Comparison of ENCODE assay signal across 8 mouse cellular contexts in genomic region chr13:55622156-55622648, GRCm38 (mm10). TPM values are rescaled to one million over a fixed set of nuclear protein-coding genes. Genes with fewer than 3 reads are reported as not detected.
DNase-seq lines count a peak whose midpoint lies in the region; ATAC-seq and TF ChIP-seq lines count a peak whose summit lies in the region.
"Not testable (repeated sequence)": the region's sequence is repeated elsewhere in the genome, so short reads cannot be mapped to it uniquely, and the experiment has no call there.

No protein-coding gene starts in this region.

- intact Hi-C loops in gastrocnemius, adult 2 months (cut with DNase I): loop anchor here (2.0 kb wide), 1 partner anchor 19 kb away; no protein-coding TSS in a partner anchor

- WGBS in embryonic facial prominence, embryonic 12.5 days: 24% methylated on average over 20 of the region's 20 CpGs
- 24% methylated on average over 20 of the region's 20 CpGs for WGBS in hindbrain, embryonic 14.5 days
- WGBS in kidney, postnatal 0 days: 24% methylated on average over 20 of the region's 20 CpGs
- WGBS in liver, embryonic 14.5 days (ENCODE audit: insufficient replicate concordance): 12% methylated on average over 20 of the region's 20 CpGs
- 24% methylated on average over 20 of the region's 20 CpGs for WGBS in midbrain, embryonic 13.5 days
- WGBS in stomach, embryonic 14.5 days: 22% methylated on average over 19 of the region's 20 CpGs

- peaks cover 18% of the 10 kb centered on the region for H3K36me3 ChIP-seq in E14TG2a.4 (ENCODE audit: insufficient read depth, low read length)
- peaks cover 16% of the 10 kb centered on the region for H3K36me3 ChIP-seq in embryonic facial prominence, embryonic 12.5 days
- peaks cover 17% of the 10 kb centered on the region for H3K36me3 ChIP-seq in hindbrain, embryonic 14.5 days (replicated peaks; ENCODE audit: control insufficient read depth, insufficient read depth)
- H3K36me3 ChIP-seq in kidney, postnatal 0 days (ENCODE audit: insufficient read depth, low read length); liver, embryonic 14.5 days (replicated peaks; ENCODE audit: control insufficient read depth, insufficient read depth, low read depth); stomach, embryonic 14.5 days (ENCODE audit: control insufficient read depth, insufficient read depth, low read length): not testable (repeated sequence)
- peaks cover 17% of the 10 kb centered on the region for H3K36me3 ChIP-seq in midbrain, embryonic 13.5 days

- peak overlapping the region; percentile 87 for H3K9ac ChIP-seq in embryonic facial prominence, embryonic 12.5 days
- peak overlapping the region; percentile 84 for H3K9ac ChIP-seq in hindbrain, embryonic 14.5 days
- H3K9ac ChIP-seq in kidney, postnatal 0 days (ENCODE audit: low read depth, low read length): peak overlapping the region; percentile 77
- peak overlapping the region; percentile 83 for H3K9ac ChIP-seq in liver, embryonic 14.5 days (replicated peaks)
- peak overlapping the region; percentile 83 for H3K9ac ChIP-seq in midbrain, embryonic 13.5 days (replicated peaks)
- H3K9ac ChIP-seq in stomach, embryonic 14.5 days (replicated peaks; ENCODE audit: low read depth, low read length): peak overlapping the region; percentile 79

- ATAC-seq in embryonic facial prominence, embryonic 12.5 days (ENCODE audit: insufficient number of reproducible peaks, insufficient read depth, low FRiP score, low TSS enrichment); kidney, postnatal 0 days (replicated peaks; ENCODE audit: low FRiP score, low read depth); midbrain, embryonic 13.5 days; stomach, embryonic 14.5 days (ENCODE audit: insufficient number of reproducible peaks, insufficient read depth, low FRiP score, low read depth): not testable (repeated sequence)
- ATAC-seq in hindbrain, embryonic 14.5 days (ENCODE audit: low FRiP score): peak; percentile 49
- peak; percentile 28; the same call in 1 of the 2 replicates for ATAC-seq in liver, embryonic 14.5 days (ENCODE audit: insufficient read depth)

- H3K4me1 ChIP-seq in E14TG2a.4 (replicated peaks; ENCODE audit: low read depth, low read length): peaks cover 24% of the 10 kb centered on the region
- H3K4me1 ChIP-seq in embryonic facial prominence, embryonic 12.5 days: peaks cover 14% of the 10 kb centered on the region
- H3K4me1 ChIP-seq in hindbrain, embryonic 14.5 days (replicated peaks; ENCODE audit: control insufficient read depth, insufficient read depth, low read length): peaks cover 22% of the 10 kb centered on the region
- H3K4me1 ChIP-seq in kidney, postnatal 0 days (replicated peaks; ENCODE audit: insufficient read depth, low read length): not testable (repeated sequence)
- H3K4me1 ChIP-seq in liver, embryonic 14.5 days (replicated peaks; ENCODE audit: control insufficient read depth in 2 of 2, insufficient read depth in 2 of 2, low read length in 1 of 2): peaks cover 11 to 14% of the 10 kb centered on the region in 2 experiments
- peaks cover 32% of the 10 kb centered on the region for H3K4me1 ChIP-seq in midbrain, embryonic 13.5 days (replicated peaks)
- H3K4me1 ChIP-seq in stomach, embryonic 14.5 days (ENCODE audit: control insufficient read depth, insufficient read depth, low read length): peaks cover 16% of the 10 kb centered on the region

- not testable (repeated sequence) for DNase-seq in gastrocnemius, adult 2 months; hindbrain, embryonic 14.5 days (ENCODE audit: low spot score); kidney, postnatal 0 days (ENCODE audit: low spot score); liver, embryonic 14.5 days (ENCODE audit: low read depth in 3 of 3, low spot score in 3 of 3)

- not testable (repeated sequence) for H3K27me3 ChIP-seq in E14TG2a.4 (ENCODE audit: insufficient read depth, low read length); embryonic facial prominence, embryonic 12.5 days; hindbrain, embryonic 14.5 days (ENCODE audit: control insufficient read depth, insufficient read depth, low read length); kidney, postnatal 0 days (ENCODE audit: insufficient read depth, low read length); liver, embryonic 14.5 days (ENCODE audit: control insufficient read depth, insufficient read depth, low read length); midbrain, embryonic 13.5 days; stomach, embryonic 14.5 days (ENCODE audit: control insufficient read depth, insufficient read depth, low read length)

- H3K9me3 ChIP-seq in E14TG2a.4 (ENCODE audit: low read length); embryonic facial prominence, embryonic 12.5 days; hindbrain, embryonic 14.5 days (ENCODE audit: control insufficient read depth, low read length); kidney, postnatal 0 days (replicated peaks; ENCODE audit: low read length); liver, embryonic 14.5 days (ENCODE audit: control insufficient read depth, low read length); midbrain, embryonic 13.5 days; stomach, embryonic 14.5 days (ENCODE audit: control insufficient read depth, low read depth, low read length): not testable (repeated sequence)

- TF ChIP-seq EP300 in liver, embryonic 14.5 days (IDR thresholded peaks at IDR 0.05; ENCODE audit: low read depth): not testable (repeated sequence)

- peak overlapping the region; percentile 84 for H3K4me2 ChIP-seq in embryonic facial prominence, embryonic 12.5 days (replicated peaks)
- peak overlapping the region; percentile 85 for H3K4me2 ChIP-seq in hindbrain, embryonic 14.5 days (replicated peaks)
- peak overlapping the region; percentile 87 for H3K4me2 ChIP-seq in kidney, postnatal 0 days (ENCODE audit: low read length)
- H3K4me2 ChIP-seq in liver, embryonic 14.5 days (ENCODE audit: low read depth): peak overlapping the region; percentile 83
- peak overlapping the region; percentile 66 for H3K4me2 ChIP-seq in midbrain, embryonic 13.5 days (replicated peaks)
- H3K4me2 ChIP-seq in stomach, embryonic 14.5 days (replicated peaks; ENCODE audit: low read depth, low read length): peak overlapping the region; percentile 86

- peak overlapping the region; percentile 89 for H3K27ac ChIP-seq in embryonic facial prominence, embryonic 12.5 days
- peak overlapping the region; percentile 98 for H3K27ac ChIP-seq in gastrocnemius, adult 2 months
- peak overlapping the region; percentile 97 for H3K27ac ChIP-seq in hindbrain, embryonic 14.5 days
- H3K27ac ChIP-seq in kidney, postnatal 0 days: peak overlapping the region; percentile 86
- not testable (repeated sequence) for H3K27ac ChIP-seq in liver, embryonic 14.5 days
- H3K27ac ChIP-seq in midbrain, embryonic 13.5 days: peak overlapping the region; percentile 94
- H3K27ac ChIP-seq in stomach, embryonic 14.5 days (ENCODE audit: low read length): peak overlapping the region; percentile 85; the same call in 1 of the 2 replicates

- TF ChIP-seq CTCF in E14TG2a.4 (conservative IDR thresholded peaks at IDR 0.05; ENCODE audit: low read length); gastrocnemius, adult 2 months (IDR thresholded peaks at IDR 0.05); kidney, postnatal 0 days (IDR thresholded peaks at IDR 0.05; ENCODE audit: low read depth); liver, embryonic 14.5 days (IDR thresholded peaks at IDR 0.05; ENCODE audit: low read depth): not testable (repeated sequence)

- peak overlapping the region; percentile 90 for H3K4me3 ChIP-seq in E14TG2a.4 (replicated peaks; ENCODE audit: low read length)
- H3K4me3 ChIP-seq in embryonic facial prominence, embryonic 12.5 days: peak overlapping the region; percentile 84
- peak overlapping the region; percentile 99 for H3K4me3 ChIP-seq in gastrocnemius, adult 2 months
- peak overlapping the region; percentile 84 for H3K4me3 ChIP-seq in hindbrain, embryonic 14.5 days (replicated peaks; ENCODE audit: low read length)
- peak overlapping the region; percentile 85 for H3K4me3 ChIP-seq in kidney, postnatal 0 days (replicated peaks; ENCODE audit: low read depth, low read length)
- peak overlapping the region; percentile 78 to 93 for H3K4me3 ChIP-seq in liver, embryonic 14.5 days (ENCODE audit: insufficient read depth in 1 of 2, low read depth in 2 of 2, low read length in 2 of 2)
- peak overlapping the region; percentile 73 for H3K4me3 ChIP-seq in midbrain, embryonic 13.5 days (replicated peaks)
- peak overlapping the region; percentile 80 for H3K4me3 ChIP-seq in stomach, embryonic 14.5 days (ENCODE audit: low read depth, low read length)

RNA-seq across cellular contexts. Expression of gene Caml, which starts 0.6 kb away (rescaled TPM):
- polyA plus RNA-seq in embryonic facial prominence, embryonic 12.5 days (2016; fragmentation: Nextera tagmentation; extraction: Ambion mirVana): 67.0 and 69.7 TPM in 2 replicates
- total RNA-seq in gastrocnemius, adult 2 months (2021): 1 to 10 TPM; 9.7 to 9.9 TPM
- 105 and 107 TPM in 2 replicates for polyA plus RNA-seq in hindbrain, embryonic 14.5 days (2014; fragmentation: Nextera tagmentation; extraction: Ambion mirVana)
- polyA plus RNA-seq in kidney, postnatal 0 days (2015; fragmentation: Nextera tagmentation; extraction: Ambion mirVana): 50.6 and 53.0 TPM in 2 replicates
- polyA plus RNA-seq in liver, embryonic 14.5 days (2012; rRNA removed): 7.4 and 12.4 TPM in 2 replicates
- 13.4 and 13.5 TPM in 2 replicates for polyA plus RNA-seq in liver, embryonic 14.5 days (2014; fragmentation: Nextera tagmentation; extraction: Ambion mirVana)
- polyA plus RNA-seq in midbrain, embryonic 13.5 days (2015; fragmentation: Nextera tagmentation; extraction: Ambion mirVana): 92.3 and 97.5 TPM in 2 replicates
- polyA plus RNA-seq in stomach, embryonic 14.5 days (2014; fragmentation: Nextera tagmentation; extraction: Ambion mirVana): 57.8 and 58.0 TPM in 2 replicates

RNA-seq across cellular contexts. Expression of gene Ddx46, which starts 12.6 kb away (rescaled TPM):
- polyA plus RNA-seq in embryonic facial prominence, embryonic 12.5 days (2016; fragmentation: Nextera tagmentation; extraction: Ambion mirVana): 42.4 and 45.6 TPM in 2 replicates
- 10 to 100 TPM; 20.9 to 26.9 TPM for total RNA-seq in gastrocnemius, adult 2 months (2021)
- 24.8 and 25.6 TPM in 2 replicates for polyA plus RNA-seq in hindbrain, embryonic 14.5 days (2014; fragmentation: Nextera tagmentation; extraction: Ambion mirVana)
- polyA plus RNA-seq in kidney, postnatal 0 days (2015; fragmentation: Nextera tagmentation; extraction: Ambion mirVana): 27.4 and 28.3 TPM in 2 replicates
- polyA plus RNA-seq in liver, embryonic 14.5 days (2012; rRNA removed): 9.8 and 19.3 TPM in 2 replicates
- 17.4 and 19.2 TPM in 2 replicates for polyA plus RNA-seq in liver, embryonic 14.5 days (2014; fragmentation: Nextera tagmentation; extraction: Ambion mirVana)
- polyA plus RNA-seq in midbrain, embryonic 13.5 days (2015; fragmentation: Nextera tagmentation; extraction: Ambion mirVana): 31.3 and 33.5 TPM in 2 replicates
- 41.1 and 45.4 TPM in 2 replicates for polyA plus RNA-seq in stomach, embryonic 14.5 days (2014; fragmentation: Nextera tagmentation; extraction: Ambion mirVana)

RNA-seq across cellular contexts. Expression of gene B4galt7, which starts 22.5 kb away (rescaled TPM):
- 35.3 and 38.9 TPM in 2 replicates for polyA plus RNA-seq in embryonic facial prominence, embryonic 12.5 days (2016; fragmentation: Nextera tagmentation; extraction: Ambion mirVana)
- total RNA-seq in gastrocnemius, adult 2 months (2021): 1 to 10 TPM; 5.9 to 7.1 TPM
- polyA plus RNA-seq in hindbrain, embryonic 14.5 days (2014; fragmentation: Nextera tagmentation; extraction: Ambion mirVana): 18.3 and 25.3 TPM in 2 replicates
- 20.1 and 22.8 TPM in 2 replicates for polyA plus RNA-seq in kidney, postnatal 0 days (2015; fragmentation: Nextera tagmentation; extraction: Ambion mirVana)
- 5.5 and 5.8 TPM in 2 replicates for polyA plus RNA-seq in liver, embryonic 14.5 days (2012; rRNA removed)
- polyA plus RNA-seq in liver, embryonic 14.5 days (2014; fragmentation: Nextera tagmentation; extraction: Ambion mirVana): 1.8 and 1.9 TPM in 2 replicates
- polyA plus RNA-seq in midbrain, embryonic 13.5 days (2015; fragmentation: Nextera tagmentation; extraction: Ambion mirVana): 45.5 and 47.4 TPM in 2 replicates
- 21.0 and 24.9 TPM in 2 replicates for polyA plus RNA-seq in stomach, embryonic 14.5 days (2014; fragmentation: Nextera tagmentation; extraction: Ambion mirVana)

RNA-seq across cellular contexts. Expression of gene Tmed9, which starts 48.7 kb away (rescaled TPM):
- 120 and 127 TPM in 2 replicates for polyA plus RNA-seq in embryonic facial prominence, embryonic 12.5 days (2016; fragmentation: Nextera tagmentation; extraction: Ambion mirVana)
- total RNA-seq in gastrocnemius, adult 2 months (2021): 10 to 100 TPM; 53.3 to 77.0 TPM
- polyA plus RNA-seq in hindbrain, embryonic 14.5 days (2014; fragmentation: Nextera tagmentation; extraction: Ambion mirVana): 45.7 and 53.6 TPM in 2 replicates
- polyA plus RNA-seq in kidney, postnatal 0 days (2015; fragmentation: Nextera tagmentation; extraction: Ambion mirVana): 136 and 160 TPM in 2 replicates
- 36.9 and 58.3 TPM in 2 replicates for polyA plus RNA-seq in liver, embryonic 14.5 days (2012; rRNA removed)
- polyA plus RNA-seq in liver, embryonic 14.5 days (2014; fragmentation: Nextera tagmentation; extraction: Ambion mirVana): 19.5 and 20.7 TPM in 2 replicates
- polyA plus RNA-seq in midbrain, embryonic 13.5 days (2015; fragmentation: Nextera tagmentation; extraction: Ambion mirVana): 103 and 125 TPM in 2 replicates
- polyA plus RNA-seq in stomach, embryonic 14.5 days (2014; fragmentation: Nextera tagmentation; extraction: Ambion mirVana): 74.3 and 85.2 TPM in 2 replicates

RNA-seq across cellular contexts. Expression of gene Fam193b, which starts 51.3 kb away (rescaled TPM):
- polyA plus RNA-seq in embryonic facial prominence, embryonic 12.5 days (2016; fragmentation: Nextera tagmentation; extraction: Ambion mirVana): 59.5 and 65.6 TPM in 2 replicates
- total RNA-seq in gastrocnemius, adult 2 months (2021): 10 to 100 TPM; 14.4 to 16.6 TPM
- 41.4 and 47.4 TPM in 2 replicates for polyA plus RNA-seq in hindbrain, embryonic 14.5 days (2014; fragmentation: Nextera tagmentation; extraction: Ambion mirVana)
- 23.9 and 24.9 TPM in 2 replicates for polyA plus RNA-seq in kidney, postnatal 0 days (2015; fragmentation: Nextera tagmentation; extraction: Ambion mirVana)
- polyA plus RNA-seq in liver, embryonic 14.5 days (2012; rRNA removed): 18.3 and 20.9 TPM in 2 replicates
- polyA plus RNA-seq in liver, embryonic 14.5 days (2014; fragmentation: Nextera tagmentation; extraction: Ambion mirVana): 4.0 and 5.0 TPM in 2 replicates
- 64.9 and 72.3 TPM in 2 replicates for polyA plus RNA-seq in midbrain, embryonic 13.5 days (2015; fragmentation: Nextera tagmentation; extraction: Ambion mirVana)
- 30.9 and 39.6 TPM in 2 replicates for polyA plus RNA-seq in stomach, embryonic 14.5 days (2014; fragmentation: Nextera tagmentation; extraction: Ambion mirVana)
